Mouse (Mus musculus) thymus, postnatal 0 days (tissue): ENCODE data around the gene Ptcra. TPM values are rescaled to one million over a fixed set of nuclear protein-coding genes. Genes with fewer than 3 reads are reported as not detected.

Experiments used
- DNase-seq: peaks from one replicate; pipeline ENCODE4 v3.0.0-alpha.2; 2015; ENCODE audit warnings: low spot score
- polyA plus RNA-seq: library from polyadenylated mRNA; unstranded; fragments of >200 nt; fragmentation: Nextera tagmentation; extraction: Ambion mirVana; gene quantifications from 2 replicates; pipeline ENCODE4 v1.2.1, GENCODE M21; 2015

Gene Ptcra
- polyA plus RNA-seq, 1 experiment from 2014 or later, result 118 TPM

DNA sequence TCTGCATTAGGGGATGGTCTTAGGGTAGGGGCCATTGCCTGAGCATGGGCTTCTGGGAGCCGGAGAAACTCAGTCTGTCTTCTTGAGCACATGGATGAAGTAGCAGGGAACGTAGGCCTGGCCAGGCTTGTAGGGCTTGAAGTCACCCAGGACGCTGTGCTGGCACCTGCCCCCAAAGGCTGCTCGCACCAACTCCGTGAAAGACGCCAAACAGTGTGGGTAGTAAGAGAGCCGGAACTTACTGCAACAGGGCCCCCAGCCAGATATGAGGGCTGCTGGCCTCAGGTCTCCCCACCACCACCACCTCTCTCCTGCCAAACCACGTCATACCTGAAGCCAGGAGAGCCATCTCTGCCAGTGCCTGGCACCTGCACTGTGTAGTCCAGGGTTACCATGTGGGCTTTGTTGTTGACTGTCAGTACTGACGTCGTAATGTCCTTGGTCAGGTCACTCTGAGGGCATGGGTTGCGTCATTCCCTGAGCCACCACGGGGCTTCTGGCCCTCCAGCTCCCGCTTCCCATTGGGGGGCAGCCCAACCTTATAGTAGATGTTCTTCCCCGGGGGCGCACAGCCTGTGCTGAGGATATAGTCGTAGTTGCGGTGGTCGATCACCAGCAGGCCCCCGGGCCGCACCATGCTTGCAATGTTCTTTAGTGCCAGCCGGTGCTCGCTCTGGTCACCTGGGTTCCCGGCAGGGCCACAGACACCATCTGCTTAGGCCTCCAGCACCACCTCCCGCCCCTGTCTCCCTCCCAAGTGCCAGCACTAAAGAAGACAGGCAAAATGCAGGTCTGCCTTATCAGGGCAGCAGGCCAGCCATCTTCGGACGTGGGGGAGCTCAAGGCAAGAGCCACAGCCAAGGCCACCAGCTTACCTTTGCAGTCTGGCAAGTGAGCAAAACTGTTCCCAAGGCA is 37.5 kb downstream of the Ptcra start:
- DNase-seq, result no peak

DNA sequence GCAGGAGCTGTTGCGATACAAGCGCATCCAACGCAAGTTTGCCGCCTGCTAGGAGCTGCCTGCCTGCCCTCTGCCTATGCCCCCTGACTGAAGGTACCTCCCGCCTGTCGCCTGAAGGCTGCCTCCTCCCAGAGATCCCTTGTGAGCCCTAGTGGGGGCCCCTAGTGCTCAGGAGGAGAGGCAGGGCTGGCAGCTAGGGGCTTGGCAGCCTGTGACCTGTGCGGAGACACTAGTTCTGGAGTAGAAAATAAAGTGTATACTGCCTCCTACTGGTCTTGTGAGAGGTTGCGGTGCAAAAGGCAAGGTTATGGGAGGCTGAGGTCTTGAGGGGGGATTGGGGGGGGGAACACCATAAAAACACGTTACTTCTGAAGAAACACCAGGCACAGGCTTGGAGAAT is 38.2 kb downstream of the Ptcra start:
- peak; percentile 80 for DNase-seq

DNA sequence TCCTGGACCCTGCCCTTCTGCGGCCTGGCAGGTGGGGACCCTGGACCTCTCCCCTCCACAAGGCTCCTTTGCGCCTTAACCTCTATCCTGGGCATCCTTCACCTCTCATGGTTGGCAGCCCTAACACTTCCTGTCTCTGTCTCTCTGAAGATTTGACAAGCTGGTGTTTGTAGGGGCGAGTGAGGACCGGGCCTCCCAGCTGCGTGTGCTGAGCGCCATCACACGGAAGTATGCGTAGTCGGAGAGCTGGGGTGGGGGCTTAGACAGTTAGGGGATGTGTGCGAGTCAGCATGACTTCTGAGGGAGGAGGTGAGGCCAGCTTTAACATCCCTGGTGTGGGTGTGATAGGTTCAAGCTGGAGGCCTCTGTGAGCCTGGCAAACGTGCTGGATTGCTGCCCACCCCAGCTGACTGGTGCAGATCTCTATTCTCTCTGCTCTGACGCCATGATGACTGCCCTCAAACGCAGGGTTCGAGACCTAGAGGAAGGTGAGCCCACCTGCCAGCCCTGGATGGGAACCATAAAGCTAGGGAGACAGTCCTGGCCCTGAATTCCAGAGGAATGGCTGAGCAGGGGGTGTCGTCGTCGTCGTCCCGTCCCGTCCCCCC is 38.9 kb downstream of the Ptcra start:
- peak; percentile 53 for DNase-seq

DNA sequence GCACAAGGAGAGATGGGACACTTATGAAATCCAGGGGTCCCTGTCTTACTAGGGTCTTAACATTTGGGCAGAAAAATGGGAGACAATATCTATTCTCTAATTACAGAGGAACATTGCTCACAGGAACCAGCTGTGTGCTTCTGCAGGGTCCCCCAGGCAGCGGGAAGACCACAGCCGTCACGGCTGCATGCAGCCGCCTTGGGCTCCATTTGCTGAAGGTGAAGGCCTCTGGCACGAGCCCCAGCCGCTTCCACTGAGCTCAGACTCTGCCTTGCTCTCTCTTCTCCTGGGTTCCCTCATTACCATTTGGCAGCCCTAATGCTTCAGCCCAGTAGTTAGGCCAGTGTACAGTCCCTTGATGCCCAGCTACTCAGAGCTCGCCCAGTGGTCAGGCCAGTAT is 42.4 kb downstream of the Ptcra start:
- no peak for DNase-seq

DNA sequence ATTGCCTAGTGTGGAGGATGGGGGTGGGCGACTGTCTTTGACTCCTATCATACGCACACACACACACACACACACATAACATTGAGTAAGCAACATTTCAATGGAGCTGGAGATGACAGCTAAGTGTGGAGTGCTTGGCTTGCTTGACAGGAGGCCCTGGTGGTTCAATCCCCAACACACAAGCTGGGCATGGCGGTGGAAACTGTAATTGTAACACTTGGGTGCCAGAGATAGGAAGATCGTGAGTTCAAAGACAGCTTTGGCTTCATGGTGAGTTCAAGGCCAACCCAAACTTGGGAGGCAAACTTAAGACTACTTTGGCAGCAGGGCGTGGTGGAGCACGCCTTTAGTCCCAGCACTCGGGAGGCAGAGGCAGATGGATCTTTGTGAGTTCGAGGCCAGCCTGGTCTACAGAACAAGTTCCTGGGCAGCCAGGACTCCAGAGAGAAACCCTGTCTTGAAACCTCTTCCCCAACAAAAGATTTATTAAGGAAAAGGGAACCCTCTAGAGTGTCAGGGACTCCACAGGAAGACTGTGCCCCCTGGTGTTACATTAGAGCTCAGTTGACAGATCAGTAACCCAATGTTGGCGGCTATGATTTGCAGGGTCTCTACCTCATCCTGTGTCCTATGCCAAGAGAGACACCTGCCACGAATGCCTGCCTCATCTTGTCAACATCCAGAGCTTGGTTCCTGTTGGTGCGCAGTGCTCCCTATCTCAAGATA is 48.6 kb downstream of the Ptcra start:
- DNase-seq, result no peak

DNA sequence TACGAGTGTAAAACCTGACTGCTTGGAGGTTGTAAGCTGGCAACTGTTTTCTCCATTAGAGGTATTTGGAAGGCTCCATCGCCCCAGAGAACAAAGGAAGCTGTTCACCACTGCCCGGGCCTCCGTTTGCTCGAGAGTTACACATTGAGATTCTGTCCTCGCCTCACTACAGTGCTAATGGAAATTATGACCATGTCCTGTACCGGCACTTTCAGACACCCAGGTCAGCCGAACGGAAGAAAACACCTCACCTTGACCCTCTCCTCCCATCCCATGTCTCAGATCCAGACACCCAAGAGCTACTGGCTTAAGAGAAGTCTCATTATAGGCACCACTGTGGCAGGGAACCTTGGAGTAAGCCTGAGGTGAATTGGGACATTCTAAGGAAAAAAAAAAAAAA is 49.7 kb downstream of the Ptcra start:
- DNase-seq, result no peak

DNA sequence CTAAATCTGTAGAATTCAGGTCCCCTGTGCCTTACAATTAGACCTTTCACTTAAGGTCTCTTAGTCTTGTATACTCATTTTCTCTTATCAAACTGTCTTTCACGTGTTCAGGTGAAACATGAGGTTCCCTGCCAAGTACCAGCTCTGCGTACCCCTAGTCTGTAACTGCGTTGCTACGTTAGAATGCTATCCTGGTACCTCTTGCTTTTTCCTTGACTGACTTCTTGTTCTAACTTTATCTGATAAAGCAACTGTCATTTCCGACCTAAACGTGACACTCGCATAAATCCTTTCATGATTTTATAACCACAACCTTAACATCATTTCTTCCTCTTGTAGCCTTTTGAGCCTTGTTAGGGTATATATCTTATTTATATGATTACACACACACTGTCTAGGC is 51.1 kb downstream of the Ptcra start:
- DNase-seq, result peak; percentile 41

DNA sequence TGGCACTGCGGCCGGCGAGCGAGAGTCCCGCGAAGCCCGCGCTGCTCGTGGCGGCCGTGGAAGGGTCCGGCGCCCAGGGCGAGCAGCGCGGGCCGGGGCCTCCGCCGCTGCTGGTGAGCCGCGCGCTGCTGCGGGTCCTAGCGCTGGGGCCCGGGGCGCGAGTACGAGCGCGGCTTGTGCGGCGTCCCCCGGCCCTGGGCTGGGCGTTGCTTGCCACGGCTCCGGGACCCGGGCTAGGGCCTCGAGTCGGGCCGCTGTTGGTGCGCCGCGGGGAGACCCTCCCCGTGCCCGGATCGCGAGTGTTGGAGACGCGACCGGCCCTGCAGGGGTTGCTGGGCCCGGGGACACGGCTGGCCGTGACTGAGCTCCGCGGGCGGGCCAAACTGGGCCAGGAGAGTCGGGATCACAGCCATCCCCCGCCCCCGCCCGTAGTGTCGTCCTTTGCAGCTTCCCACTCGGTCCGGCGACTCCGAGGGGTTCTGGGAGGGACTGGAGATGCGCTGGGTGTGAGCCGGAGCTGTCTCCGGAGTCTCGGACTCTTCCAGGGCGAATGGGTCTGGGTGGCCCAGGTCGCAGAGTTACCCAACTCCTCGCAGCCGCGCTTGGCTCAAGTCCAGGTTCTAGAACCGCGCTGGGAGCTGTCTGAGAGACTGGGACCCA is 51.8 kb downstream of the Ptcra start:
- no peak for DNase-seq

DNA sequence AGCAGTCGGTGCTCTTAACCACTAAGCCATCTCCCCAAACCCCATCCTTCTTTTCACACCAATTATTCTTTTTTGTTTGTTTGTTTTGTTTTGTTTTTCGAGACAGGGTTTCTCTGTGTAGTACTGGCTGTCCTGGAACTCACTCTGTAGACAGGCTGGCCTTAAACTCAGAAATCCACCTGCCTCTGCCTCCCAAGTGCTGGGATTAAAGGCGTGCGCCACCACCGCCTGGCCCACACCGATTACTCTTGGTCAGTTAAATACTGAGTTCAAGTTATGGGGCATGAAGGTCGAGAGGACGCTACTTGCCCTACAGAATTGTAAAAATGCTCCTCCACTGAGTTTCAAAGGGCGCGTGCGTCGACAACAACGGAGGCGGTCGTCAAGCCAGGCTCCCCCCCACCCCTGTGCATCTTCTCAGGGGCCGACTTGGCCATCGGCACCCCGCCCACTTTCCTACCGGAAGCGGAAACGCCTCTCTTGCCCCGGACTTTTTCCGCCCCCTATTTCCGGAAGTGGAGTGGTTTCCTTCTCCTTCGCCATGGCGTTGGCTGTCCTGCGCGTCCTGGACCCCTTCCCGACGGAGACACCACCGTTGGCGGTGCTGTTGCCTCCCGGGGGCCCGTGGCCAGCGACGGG is 52.4 kb downstream of the Ptcra start, which contains the start of gene Pex6:
Gene Pex6, plus strand, starts transcription at position 505 of the 639 bp plus-strand sequence.
- DNase-seq, result peak; percentile 94

DNA sequence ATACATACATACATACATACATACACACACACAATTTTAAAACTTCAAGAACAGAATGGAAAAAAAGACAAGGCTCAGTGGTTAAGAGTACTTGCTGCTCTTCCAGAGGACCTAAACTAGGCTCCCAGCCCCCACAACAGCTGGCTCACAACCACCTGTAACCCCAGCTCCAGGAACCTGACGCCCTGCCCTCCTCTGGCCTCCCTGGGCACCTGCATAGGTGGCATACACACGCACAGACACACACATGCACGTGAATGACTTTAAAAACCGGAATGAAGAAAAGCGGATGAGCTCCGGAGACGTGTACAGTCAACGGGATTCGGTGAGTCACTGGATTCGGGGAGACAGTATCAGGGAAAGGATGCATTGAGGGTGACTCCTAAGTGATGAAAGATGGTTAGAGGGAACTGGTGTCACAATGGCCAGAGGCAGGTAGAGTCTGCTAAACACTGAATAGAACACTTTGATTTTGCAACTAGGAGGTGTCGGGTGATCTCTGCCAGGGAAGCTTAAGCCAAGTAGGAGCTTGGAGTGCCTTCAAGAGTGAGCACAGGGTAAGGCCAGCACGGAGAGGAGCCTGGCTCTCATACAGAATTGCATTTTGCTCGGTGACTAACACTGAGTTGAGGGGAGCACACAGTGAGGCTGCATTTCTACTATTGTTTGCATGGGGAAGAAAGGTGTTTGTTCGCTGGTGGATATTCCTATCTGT is 57.0 kb downstream of the Ptcra start:
- no peak for DNase-seq

Other genes with a start within 250 kb of the Ptcra start
- gene Cul9, start 217.3 kb downstream of the Ptcra start, polyA plus RNA-seq, result 2.5 and 2.8 TPM in 2 replicates
- gene Srf, start 207.5 kb downstream of the Ptcra start, polyA plus RNA-seq, result 5.0 and 7.5 TPM in 2 replicates
- gene Ptk7, start 134.2 kb downstream of the Ptcra start, polyA plus RNA-seq, result 24.7 and 25.1 TPM in 2 replicates
- gene Klc4, start 117.7 kb downstream of the Ptcra start, polyA plus RNA-seq, result 17.7 and 18.4 TPM in 2 replicates
- gene Mrpl2, start 117.5 kb downstream of the Ptcra start, polyA plus RNA-seq, result 110 and 113 TPM in 2 replicates
- gene Cul7, start 113.4 kb downstream of the Ptcra start, polyA plus RNA-seq, result 14.0 and 16.0 TPM in 2 replicates
- 53.2 and 68.6 TPM in 2 replicates for gene Rrp36, start 89.4 kb downstream of the Ptcra start, polyA plus RNA-seq
- gene Mea1, start 84.9 kb downstream of the Ptcra start, polyA plus RNA-seq, result 106 and 109 TPM in 2 replicates
- 77.8 and 78.6 TPM in 2 replicates for gene Klhdc3, start 82.8 kb downstream of the Ptcra start, polyA plus RNA-seq
- gene Ppp2r5d, start 58.6 kb downstream of the Ptcra start, polyA plus RNA-seq, result 54.0 and 56.6 TPM in 2 replicates
- 22.8 and 23.3 TPM in 2 replicates for gene Pex6, start 52.2 kb downstream of the Ptcra start, polyA plus RNA-seq
- 2.9 and 3.0 TPM in 2 replicates for gene Gnmt, start 34.5 kb downstream of the Ptcra start, polyA plus RNA-seq
- gene Cnpy3, start 11.5 kb downstream of the Ptcra start, polyA plus RNA-seq, result 55.1 and 58.0 TPM in 2 replicates
- gene 2310039H08Rik, start 8.9 kb upstream of the Ptcra start, polyA plus RNA-seq, result 112 and 116 TPM in 2 replicates
- gene Rpl7l1, start 19.0 kb upstream of the Ptcra start, polyA plus RNA-seq, result 136 and 137 TPM in 2 replicates
- gene Bicral, start 94.8 kb upstream of the Ptcra start, polyA plus RNA-seq, result 4.5 and 5.6 TPM in 2 replicates
- gene Tbcc, start 127.0 kb upstream of the Ptcra start, polyA plus RNA-seq, result 54.1 and 60.3 TPM in 2 replicates
- gene Prph2, start 146.7 kb upstream of the Ptcra start, polyA plus RNA-seq, result not detected in 2 replicates
- gene Ubr2, start 246.8 kb upstream of the Ptcra start, polyA plus RNA-seq, result 12.0 and 14.6 TPM in 2 replicates